Mouse (Mus musculus) cerebellum, adult 9-10 months (tissue): ENCODE data around the gene Mprip.

Experiments used
- DNase-seq: peaks from one replicate; pipeline ENCODE4 v3.0.0; 2022

The Mprip gene

DNA sequence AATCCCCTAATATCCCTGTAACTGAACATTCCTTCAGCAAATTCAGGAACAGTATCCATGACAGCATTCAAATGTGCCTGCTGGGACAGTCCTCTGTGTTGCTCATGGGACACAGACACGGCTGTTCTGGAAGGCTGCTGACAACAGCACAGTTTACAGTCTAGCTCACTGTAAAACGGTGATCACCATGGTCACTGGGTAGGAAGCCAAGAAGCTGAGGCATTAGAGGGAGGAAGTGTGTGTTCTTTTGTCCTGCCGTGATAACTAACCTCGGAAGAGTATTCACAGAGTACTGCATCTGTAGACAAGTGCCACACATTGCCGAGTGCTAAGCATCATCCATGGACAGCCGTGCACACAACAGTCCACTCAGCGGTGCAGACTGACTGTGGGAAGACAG lies 109.6 kb downstream of the Mprip start:
- DNase-seq: no peak

DNA sequence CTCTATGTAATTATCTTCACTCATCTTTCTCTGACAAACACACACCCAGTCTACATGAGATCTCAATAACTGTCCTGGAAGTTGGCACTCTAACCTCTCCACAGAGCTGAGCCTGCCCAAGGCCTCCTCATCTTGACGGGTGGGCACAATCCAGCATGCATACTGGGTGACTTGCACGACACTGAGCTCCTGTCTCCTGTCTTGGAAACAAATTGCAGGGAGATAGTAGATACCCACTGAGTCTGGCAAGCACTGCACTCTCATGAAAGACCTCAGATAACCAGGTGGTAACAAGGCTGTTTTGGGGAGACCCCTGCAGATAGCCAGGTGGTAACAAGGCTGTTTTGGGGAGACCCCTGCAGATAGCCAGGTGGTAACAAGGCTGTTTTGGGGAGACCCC lies 111.2 kb downstream of the Mprip start:
- DNase-seq: peak; percentile 83

DNA sequence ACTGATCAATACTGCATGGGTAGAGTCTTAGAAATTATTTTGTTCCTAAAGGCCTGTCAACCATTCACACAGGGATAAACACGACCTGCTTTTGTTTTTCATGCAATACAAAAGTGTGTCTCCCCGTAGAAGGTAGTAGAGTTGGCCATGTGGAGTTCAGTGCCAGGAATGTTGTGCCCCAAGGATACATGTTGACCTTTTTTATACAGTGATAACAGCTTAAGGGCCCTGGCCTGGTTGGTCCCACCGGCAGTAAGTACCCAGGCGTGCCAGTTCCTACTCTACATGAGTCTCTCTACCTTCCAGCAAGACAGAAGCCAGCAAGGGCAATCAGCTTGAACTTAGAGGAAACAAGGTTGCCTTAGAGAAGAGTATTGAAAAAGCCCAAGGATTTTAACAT lies 111.8 kb downstream of the Mprip start:
- DNase-seq: no peak

DNA sequence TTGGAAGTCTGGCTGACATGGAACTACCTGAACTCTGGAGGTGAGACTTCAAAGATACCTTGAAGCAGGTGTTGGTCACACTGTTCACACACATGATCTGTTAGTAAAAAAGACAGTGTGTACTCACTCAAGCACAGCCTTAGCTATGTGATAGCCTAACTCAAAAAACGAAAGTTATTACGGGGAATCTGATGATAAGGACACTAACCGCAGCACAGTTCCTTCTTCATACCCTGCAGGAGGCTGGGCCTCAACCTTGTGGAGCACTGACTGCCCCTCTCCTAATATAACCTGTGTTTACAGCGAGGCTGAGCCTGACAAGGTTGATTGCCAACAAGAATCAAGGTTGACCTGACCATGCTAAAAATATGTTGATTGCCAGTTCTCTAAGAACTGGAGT lies 113.4 kb downstream of the Mprip start:
- no peak for DNase-seq

DNA sequence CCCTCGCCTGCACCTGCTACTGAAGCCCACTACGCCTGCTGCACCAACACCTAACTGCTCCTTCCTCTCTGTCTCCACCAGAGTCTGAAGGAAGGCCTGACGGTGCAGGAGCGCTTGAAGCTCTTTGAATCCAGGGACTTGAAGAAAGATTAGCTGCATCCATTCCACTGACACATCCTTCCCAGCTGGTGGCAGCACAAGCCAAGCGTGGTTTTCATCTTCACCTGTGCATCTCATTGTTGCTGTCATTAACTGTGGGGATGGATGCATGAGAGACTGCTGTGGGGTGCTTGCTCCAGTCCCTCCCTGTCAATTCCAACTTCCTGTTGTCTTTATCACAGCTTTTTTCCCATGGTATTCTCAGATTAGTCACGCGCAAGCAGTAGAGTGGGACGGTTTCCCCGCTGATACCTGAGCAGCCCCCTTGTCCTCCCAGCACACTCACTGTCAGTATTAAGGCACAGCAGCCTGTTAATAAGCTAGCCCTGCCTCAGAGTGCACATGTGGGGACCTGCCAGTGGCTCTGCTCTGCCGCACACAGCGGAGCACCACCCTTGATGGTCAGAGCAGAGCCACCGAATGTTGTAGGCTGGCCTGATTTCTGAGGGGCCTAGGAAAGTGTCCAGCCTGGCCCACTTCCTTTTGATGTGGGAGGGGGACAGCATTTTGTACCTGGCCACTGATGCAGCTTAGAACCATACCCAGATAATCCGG lies 114.5 kb downstream of the Mprip start:
- DNase-seq: no peak

DNA sequence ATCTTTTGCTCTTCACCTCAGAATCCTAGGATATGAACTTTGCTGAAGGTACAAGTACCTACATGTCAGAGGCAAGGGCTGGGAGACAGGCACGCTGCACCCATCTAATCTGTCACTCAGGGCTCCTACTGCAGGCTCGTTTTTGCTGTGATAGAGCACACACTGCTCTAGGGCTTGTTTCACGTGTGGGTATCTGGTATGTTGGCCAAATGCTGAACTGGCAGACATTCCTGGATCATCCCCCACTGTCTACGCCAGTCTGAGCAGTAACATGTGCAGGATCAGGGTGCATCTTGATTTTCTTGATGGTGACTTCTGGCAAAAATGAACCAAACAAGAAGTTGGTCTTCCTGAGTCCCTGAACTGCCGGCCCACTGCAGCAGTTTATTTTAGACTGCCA lies 116.2 kb downstream of the Mprip start:
- DNase-seq: no peak

DNA sequence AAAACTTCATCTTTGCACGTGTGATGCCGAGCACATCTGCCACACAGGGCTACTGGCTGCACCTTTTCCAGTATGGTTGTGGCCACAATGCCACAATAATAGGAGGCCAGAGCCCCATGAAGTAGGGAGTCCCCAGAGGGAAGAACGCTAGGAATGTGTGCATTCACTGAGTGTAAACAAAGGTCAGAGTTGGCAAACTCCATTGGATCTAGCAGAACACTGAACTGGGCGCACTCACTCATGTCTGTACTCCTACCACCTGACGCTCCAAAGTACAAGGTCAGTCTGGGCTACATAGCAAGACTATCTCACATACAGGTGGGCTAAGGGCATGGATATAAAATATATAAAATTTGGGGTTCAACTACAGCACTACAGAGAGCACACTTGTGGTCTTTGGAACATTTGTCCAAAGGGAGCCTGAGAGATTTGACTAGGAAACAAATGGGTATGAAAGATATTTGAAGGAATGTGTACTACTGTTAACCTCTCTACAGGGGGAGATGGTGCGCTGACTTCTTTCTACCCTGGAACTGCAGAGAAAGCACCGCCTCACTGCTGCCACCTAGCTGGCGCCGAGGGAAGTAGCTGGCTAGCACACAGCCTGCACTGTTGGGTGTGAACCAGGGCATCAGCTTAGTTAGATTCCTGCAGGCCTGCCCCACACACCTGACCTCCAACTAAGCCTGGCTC lies 117.2 kb downstream of the Mprip start:
- DNase-seq: peak; percentile 73

DNA sequence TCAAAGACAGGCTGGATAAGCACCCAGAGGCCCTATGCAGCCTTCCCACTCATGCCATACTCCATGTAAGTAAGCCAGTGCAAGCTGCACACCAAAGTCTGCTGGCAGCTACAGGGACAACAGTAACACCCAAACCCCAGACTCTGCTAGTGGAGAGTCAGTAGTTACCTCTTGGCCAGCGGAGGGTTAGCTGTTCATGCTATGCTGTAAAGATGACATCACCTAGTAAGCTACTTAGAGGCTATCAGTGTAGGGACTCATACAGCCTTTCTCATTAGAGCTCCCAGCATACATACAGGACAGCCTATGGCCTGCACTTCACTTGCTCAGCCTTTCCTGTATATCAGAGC lies 117.7 kb downstream of the Mprip start:
- no peak for DNase-seq

DNA sequence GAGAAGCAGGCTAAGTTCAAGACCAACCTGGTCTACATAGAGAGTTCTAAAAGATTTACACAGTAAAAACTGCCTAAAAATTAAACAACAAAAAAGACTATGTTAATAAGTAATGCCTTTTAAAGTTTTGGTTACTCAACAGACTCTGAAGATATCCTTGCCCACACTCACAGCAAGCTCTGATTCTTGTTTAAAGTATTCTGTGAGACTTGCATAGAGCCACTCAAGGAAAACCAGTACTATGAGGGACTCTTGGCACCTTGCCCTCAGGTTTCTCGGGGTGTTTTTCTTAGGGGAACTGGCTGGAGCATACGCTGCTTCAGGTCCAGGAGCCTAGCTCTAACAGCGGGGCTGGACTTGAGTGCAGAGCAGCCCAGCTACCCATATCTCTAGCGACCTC lies 118.3 kb downstream of the Mprip start:
- no peak for DNase-seq

DNA sequence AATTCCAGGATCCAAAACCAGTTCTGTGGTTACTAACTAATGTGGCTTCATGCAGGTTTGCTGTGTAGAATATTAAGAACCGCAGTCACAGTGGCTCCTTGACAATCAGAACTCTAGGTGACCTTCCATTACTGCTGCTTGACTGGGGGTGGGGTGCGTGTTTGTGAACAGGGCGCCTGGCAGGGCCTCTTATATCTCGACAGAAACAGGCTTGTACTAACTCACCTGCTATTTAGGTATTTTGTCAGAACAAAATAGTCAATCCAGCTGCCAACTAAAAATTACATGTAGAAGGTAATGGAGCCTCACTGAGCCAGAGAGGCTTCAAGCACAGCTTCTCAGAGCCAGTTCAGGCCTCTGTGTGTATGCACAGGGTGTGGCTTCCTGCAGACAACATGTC lies 119.1 kb downstream of the Mprip start:
- DNase-seq: no peak

DNA sequence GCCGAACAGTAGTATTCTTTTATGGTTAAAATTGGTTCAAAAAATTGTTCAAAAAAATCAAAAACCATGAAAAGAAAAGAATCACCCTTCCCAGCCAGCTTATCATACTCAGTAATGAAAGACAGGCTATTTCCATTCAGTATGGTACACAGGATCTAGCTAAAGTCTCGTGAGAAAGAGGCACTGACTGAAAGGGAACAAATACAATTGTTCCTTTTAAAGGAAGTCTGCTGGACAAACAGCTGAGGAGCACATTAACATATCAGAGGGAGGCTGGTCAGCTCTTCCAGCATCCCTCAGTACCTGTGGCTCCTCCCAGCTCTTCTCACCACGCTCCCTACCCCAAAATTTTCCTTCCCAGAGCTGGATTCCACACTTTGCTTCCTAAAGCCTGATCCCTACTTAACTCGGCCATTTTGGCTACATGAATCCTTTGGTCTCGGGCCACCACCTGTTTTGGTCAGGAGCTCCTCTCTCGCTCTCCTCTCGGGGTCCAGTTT lies 121.0 kb downstream of the Mprip start:
- DNase-seq: no peak

DNA sequence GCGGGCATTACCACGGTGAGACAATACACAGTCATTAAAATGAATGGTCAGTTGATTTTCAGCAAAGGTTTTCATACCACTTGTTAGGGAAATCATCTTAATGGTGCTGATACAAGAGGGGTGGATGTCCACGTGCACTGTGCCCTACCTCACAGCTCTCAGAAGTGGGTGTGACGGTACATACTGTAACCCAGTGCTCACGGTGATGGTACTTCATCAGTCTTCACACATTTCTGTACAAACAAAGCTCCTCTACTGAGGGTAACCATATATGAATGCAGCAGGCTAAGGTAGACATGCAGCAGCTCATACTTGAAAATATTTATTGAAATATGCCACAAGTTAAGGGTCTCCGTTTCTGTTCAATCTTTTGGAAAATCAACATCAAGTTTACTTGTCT lies 122.5 kb downstream of the Mprip start:
- DNase-seq: no peak

DNA sequence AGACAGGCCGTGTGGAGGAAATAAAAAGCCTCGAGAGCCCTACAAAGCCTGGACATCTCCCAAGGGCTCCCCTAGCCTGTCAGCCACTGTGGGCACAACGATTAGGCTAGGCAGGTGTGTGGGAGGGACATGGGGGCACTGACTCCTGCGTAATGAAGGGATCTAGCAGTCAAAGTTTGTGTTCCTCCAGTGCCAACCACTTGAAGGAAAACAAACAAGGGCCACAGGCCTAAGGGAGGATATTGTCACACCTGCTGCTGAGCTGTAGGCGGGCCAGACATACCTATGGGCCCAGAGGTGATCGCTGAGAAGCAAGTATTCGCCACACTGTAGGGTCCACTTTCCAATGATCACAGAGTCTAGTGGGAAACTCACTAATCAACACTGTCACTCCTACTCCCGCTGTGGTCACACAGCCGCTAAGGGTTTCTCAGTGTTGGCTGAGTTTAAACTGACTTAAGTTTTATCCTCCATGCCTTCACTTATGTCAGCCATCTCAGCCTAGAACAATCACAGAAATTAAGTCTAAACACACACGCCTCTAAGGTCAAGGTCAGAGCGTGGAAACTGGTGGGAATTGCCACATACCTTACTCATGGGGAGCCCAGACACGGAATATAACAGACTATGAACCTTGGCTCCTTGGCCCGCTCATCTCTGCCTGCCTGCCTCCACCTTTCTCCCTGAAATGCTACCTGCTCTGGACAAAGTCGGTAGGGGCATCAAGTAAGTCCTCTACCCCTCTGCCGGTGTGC lies 125.5 kb downstream of the Mprip start:
- DNase-seq: no peak

DNA sequence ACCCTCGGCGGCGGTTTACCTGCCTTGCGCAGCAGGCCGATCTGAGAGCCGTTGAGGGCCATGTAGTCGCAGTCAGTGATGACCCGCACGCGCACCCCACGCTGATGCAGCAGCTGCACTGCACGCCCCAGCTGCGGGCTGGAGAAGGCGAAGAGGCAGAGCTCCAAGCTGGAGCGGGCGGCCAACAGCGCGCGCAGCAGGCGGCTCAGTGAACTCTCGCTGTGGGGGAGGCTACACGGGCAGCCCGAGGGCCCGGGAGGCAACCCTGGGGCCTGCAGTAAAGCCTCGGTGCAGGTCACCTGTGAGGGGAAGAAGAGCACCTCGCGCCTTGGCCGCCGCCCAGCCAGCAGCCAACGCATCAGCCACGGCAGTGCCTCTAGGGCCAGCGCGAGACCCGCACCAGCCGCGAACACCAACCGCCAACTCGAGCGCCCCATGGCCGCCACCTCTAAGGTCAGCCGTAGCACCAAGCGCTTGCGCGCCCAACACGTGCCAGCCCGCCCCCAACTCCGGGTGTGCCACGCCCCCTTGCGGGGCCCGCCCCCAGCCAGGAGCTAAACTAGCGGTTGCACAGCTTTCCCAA lies 126.2 kb downstream of the Mprip start, which contains the start of gene Pld6:
Gene Pld6 (minus strand): TSS at position 447 of the 583 bp plus-strand sequence.
- DNase-seq: no peak

DNA sequence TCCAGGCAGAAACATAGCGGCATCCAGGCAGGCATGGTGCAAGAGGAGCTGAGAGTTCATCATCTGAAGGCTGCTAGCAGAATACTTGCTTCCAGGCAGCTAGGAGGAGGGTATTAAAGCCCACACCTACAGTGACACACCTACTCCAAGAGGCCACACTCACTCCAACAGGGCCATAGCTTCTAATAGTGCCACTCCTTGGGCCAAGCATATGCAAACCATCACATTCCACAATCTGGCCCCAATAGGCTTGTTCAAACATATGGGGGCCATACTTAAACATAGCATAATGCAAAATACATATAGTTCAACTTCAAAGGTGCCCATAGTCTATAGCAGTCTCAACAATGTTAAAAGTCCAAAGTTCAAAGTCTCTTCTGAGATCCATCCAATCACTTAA lies 128.2 kb downstream of the Mprip start:
- DNase-seq: no peak

DNA sequence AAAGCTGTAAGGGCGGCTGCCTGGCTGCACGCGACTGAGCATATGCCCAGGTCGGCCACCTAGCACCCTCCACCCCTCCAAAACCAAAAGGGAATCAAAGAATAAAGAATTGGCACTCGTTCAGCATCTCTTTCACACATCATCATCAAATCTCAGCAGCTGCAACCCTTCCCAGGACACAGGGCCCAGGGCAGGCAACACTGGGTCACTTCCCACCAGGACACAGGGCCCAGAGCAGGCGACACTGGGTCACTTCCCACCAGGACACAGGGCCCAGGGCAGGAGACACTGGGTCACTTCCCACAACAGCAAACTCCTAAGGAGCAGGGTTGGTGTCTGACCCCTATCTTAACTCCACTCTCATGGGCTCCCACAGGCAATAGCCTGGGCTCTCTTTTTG lies 132.3 kb downstream of the Mprip start:
- DNase-seq: no peak

DNA sequence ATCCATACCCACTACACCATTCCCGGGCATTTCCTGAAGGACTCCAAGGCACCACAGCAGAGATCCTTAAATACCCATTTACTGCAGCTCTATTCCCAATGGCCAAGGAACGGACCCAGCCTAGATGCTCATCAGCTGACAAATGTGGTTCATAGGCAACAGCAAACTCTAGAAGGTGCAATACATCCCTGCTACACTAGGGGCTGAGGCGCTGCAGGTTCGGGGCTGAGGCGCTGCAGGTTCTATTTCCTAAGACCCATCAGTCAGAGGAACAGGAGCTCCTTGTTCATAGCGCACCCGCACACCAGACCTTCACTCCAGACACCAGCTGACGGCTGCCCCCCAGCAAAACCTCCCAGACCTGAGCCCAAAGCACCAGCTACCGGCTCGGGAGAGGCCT lies 139.3 kb downstream of the Mprip start:
- no peak for DNase-seq

DNA sequence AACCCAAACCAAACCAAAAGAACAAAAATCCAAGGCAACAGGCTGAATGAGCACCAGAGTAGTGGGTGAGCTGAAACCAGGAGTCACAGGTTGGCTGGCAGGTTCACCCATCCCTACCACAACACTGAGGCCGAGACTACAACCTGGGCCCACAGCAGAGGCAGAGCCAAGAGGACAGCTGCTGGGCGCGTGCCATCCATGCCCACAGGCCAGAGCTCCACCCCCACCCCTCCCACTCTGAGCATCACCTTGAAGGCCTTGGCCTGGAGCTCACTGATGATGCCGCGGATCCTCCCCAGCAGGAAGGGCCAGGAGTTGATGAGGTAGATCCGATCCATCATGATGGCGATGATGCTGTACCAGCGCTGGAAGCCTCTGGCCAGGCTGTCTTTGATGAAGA lies 140.8 kb downstream of the Mprip start:
- DNase-seq: no peak

DNA sequence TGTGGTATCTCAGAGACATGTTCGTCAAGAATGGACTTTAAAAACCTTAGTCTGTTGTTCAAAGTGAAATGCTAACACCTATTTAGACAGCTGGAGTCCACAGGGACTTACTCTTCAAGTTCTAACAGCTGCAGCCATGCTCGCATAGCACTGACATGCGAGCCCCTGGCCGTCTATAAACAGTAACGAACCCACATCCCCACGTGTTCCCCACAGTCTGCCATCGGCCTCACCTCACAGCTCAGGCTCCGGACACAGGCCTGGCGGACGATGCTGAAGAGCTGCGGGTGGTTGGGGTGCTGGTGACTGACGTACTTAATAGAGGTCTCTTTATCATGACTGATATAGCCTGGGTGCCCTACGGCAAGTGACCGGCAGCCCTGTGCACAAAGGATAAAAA lies 142.4 kb downstream of the Mprip start:
- DNase-seq: no peak

DNA sequence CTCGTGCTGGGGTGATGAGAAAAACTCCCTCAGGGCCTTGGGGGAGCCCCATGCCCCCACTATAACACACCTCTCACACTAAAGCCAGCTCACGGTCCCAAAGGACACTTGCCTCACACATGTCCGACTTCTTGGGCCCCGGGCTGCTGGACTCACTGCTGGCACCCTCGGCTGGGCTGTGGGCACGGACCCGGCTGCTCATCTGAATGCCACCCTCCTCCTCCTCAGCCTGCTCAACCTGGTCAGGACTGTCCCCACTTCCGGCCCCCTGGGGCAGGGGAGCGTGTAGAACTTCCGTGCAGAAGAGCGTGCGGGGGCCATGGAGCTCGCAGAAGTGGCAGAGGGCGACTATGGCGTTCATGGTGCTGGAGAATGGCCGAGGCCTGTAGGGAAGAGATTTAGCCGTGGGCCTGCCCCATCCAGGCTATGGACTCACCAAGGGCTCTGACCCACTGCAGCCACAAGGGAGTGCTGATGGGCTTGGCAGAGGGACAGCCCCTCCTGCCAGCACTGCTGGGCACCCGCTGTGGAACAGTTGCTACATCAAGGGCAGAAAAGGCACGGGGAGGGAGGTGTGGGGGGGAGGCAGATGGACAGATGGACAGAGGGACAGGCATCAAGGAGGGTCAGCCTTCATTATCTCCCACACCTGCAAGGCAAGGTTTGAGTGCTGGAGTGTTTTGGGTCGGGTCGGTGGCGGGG lies 143.5 kb downstream of the Mprip start:
- peak; percentile 85 for DNase-seq

DNA sequence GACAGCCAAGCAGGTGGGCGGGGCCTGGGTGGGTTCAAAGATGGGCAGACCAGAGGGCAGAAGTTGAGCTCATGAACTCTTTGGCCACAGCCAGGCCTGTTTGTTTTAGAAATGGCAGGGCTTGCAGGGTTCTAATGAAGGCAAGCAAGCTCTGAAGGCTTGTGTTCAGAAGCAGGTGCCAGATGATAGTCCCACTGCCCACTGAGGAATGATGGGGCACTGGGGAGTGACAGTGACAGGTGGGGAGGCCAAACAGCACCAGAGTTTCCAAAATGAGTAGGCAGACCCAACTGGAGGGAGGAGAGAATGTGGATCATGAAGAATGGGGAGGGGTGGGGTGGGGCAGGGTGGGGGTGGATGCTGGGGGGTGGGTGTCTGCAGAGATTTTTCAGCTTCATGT lies 144.2 kb downstream of the Mprip start:
- DNase-seq: no peak

DNA sequence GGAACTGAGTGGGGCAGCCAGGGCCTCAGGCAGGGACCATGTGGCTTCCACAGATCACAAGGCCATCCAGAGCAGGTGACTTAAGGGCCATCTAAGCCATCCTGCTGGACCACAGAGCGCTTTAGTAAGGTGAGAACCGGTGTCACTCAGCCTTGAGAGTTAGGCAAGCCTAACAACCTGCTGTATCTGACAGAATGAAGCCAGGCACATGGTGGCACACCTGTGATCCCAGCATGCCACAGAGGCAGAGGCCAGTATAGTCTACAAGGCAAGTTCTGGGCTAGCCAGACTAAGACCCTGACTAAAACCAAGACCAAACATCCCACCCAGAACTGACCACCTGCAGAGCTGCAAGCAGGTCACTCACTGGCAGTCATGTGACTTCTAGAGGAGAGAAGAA lies 144.6 kb downstream of the Mprip start:
- peak; percentile 60 for DNase-seq
